ENCODE assay signal across 9 mouse cellular contexts in genomic region chr10:80357336-80357735, GRCm38 (mm10). TPM values are rescaled to one million over a fixed set of nuclear protein-coding genes. Genes with fewer than 3 reads are reported as not detected.
DNase-seq lines count a peak whose midpoint lies in the region; ATAC-seq and TF ChIP-seq lines count a peak whose summit lies in the region.
"Had no signal": no experiment of that assay in that cellular context is flagged by ENCODE, and none has a peak within 500 bp of the region (broad histone marks: within the 10 kb centered on the region; RNA-seq: fewer than 3 reads in every experiment).

No protein-coding gene starts in this region.

- no peaks in the 10 kb centered on the region for H3K36me3 ChIP-seq in kidney, embryonic 16.5 days (ENCODE audit: insufficient read depth, low read length)
- H3K36me3 ChIP-seq in embryonic facial prominence, embryonic 10.5 days (replicated peaks): no peaks in the 10 kb centered on the region
- H3K36me3 ChIP-seq in forebrain, postnatal 0 days (ENCODE audit: insufficient read depth): no peaks in the 10 kb centered on the region
- no peaks in the 10 kb centered on the region for H3K36me3 ChIP-seq in liver, embryonic 13.5 days
- H3K36me3 ChIP-seq: heart, embryonic 10.5 days had no signal

- H3K9ac ChIP-seq in kidney, embryonic 16.5 days (replicated peaks; ENCODE audit: low read length): no peak overlapping the region
- H3K9ac ChIP-seq in forebrain, postnatal 0 days: no peak overlapping the region
- no peak overlapping the region for H3K9ac ChIP-seq in liver, embryonic 13.5 days

- no peak for DNase-seq in kidney, adult 9 months
- DNase-seq in embryonic facial prominence, embryonic 10.5 days (ENCODE audit: low spot score): no peak
- no peak for DNase-seq in forebrain, postnatal 0 days
- no peak for DNase-seq in liver, embryonic 13.5 days
- no peak for DNase-seq in spleen, postnatal 14 days (ENCODE audit: low spot score in 2 of 2)
- DNase-seq in gastrocnemius, adult 8-10 months (ENCODE audit: low spot score in 2 of 2): no peak
- DNase-seq in embryo, embryonic 9.5 days (ENCODE audit: extremely low spot score): no peak

- no peak for TF ChIP-seq CTCF in forebrain, postnatal 0 days (IDR thresholded peaks at IDR 0.05; ENCODE audit: low read depth)

- H3K27me3 ChIP-seq in kidney, embryonic 16.5 days (ENCODE audit: insufficient read depth, low read length): peaks cover 64% of the 10 kb centered on the region
- peaks cover 100% of the 10 kb centered on the region for H3K27me3 ChIP-seq in embryonic facial prominence, embryonic 10.5 days (replicated peaks; ENCODE audit: low read depth, poor library complexity, severe bottlenecking)
- H3K27me3 ChIP-seq in forebrain, postnatal 0 days (ENCODE audit: insufficient read depth, low read length): peaks cover 49% of the 10 kb centered on the region
- H3K27me3 ChIP-seq in liver, embryonic 13.5 days: peaks cover 92% of the 10 kb centered on the region

- no peak overlapping the region for H3K27ac ChIP-seq in kidney, embryonic 16.5 days (ENCODE audit: low read length)
- no peak overlapping the region for H3K27ac ChIP-seq in embryonic facial prominence, embryonic 10.5 days (replicated peaks)
- H3K27ac ChIP-seq in forebrain, postnatal 0 days (ENCODE audit: low read depth, low read length): no peak overlapping the region
- H3K27ac ChIP-seq in liver, embryonic 13.5 days: no peak overlapping the region
- H3K27ac ChIP-seq: heart, embryonic 10.5 days had no signal

- peaks cover 13% of the 10 kb centered on the region for H3K4me1 ChIP-seq in kidney, embryonic 16.5 days (ENCODE audit: insufficient read depth, low read length)
- peaks cover 28% of the 10 kb centered on the region for H3K4me1 ChIP-seq in embryonic facial prominence, embryonic 10.5 days
- no peaks in the 10 kb centered on the region for H3K4me1 ChIP-seq in forebrain, postnatal 0 days (ENCODE audit: insufficient read depth)
- peaks cover 26% of the 10 kb centered on the region for H3K4me1 ChIP-seq in liver, embryonic 13.5 days (replicated peaks)

- 34% methylated on average over 7 of the region's 7 CpGs for WGBS in kidney, embryonic 16.5 days
- WGBS in embryonic facial prominence, embryonic 10.5 days: 41% methylated on average over 7 of the region's 7 CpGs
- 32% methylated on average over 7 of the region's 7 CpGs for WGBS in forebrain, postnatal 0 days
- WGBS in liver, embryonic 13.5 days (ENCODE audit: insufficient replicate concordance): 27% methylated on average over 7 of the region's 7 CpGs

- no peak for ATAC-seq in kidney, embryonic 16.5 days (ENCODE audit: low FRiP score, low TSS enrichment)
- peak; percentile 16; the same call in 1 of the 2 replicates for ATAC-seq in forebrain, postnatal 0 days
- ATAC-seq in liver, embryonic 13.5 days (ENCODE audit: low read depth): no peak

- peak overlapping the region; percentile 45; the same call in 1 of the 2 replicates for H3K4me3 ChIP-seq in kidney, embryonic 16.5 days (ENCODE audit: low read length)
- H3K4me3 ChIP-seq in embryonic facial prominence, embryonic 10.5 days: peak overlapping the region; percentile 45
- H3K4me3 ChIP-seq in forebrain, postnatal 0 days (ENCODE audit: low read depth, low read length): peak overlapping the region; percentile 40
- no peak overlapping the region for H3K4me3 ChIP-seq in liver, embryonic 13.5 days (replicated peaks)

- H3K4me2 ChIP-seq in kidney, embryonic 16.5 days (replicated peaks; ENCODE audit: low read depth, low read length): peak overlapping the region; percentile 51
- H3K4me2 ChIP-seq in forebrain, postnatal 0 days (ENCODE audit: low read depth): peak overlapping the region; percentile 71
- H3K4me2 ChIP-seq in liver, embryonic 13.5 days: 0 out of 2 replicates have a peak overlapping the region, but pooled peaks have one; percentile 33

- H3K9me3 ChIP-seq in kidney, embryonic 16.5 days (ENCODE audit: low read length): no peaks in the 10 kb centered on the region
- no peaks in the 10 kb centered on the region; the same call in 1 of the 2 replicates for H3K9me3 ChIP-seq in embryonic facial prominence, embryonic 10.5 days
- H3K9me3 ChIP-seq in forebrain, postnatal 0 days (ENCODE audit: low read length): no peaks in the 10 kb centered on the region
- no peaks in the 10 kb centered on the region for H3K9me3 ChIP-seq in liver, embryonic 13.5 days (replicated peaks)
- H3K9me3 ChIP-seq: heart, embryonic 10.5 days had no signal

RNA-seq across cellular contexts. Expression of gene Plk5, which starts 1.1 kb away (rescaled TPM):
- polyA plus RNA-seq in kidney, embryonic 16.5 days (2015; fragmentation: Nextera tagmentation; extraction: Ambion mirVana): 0.97 and 1.2 TPM in 2 replicates
- 0.37 and 0.43 TPM in 2 replicates for polyA plus RNA-seq in embryonic facial prominence, embryonic 10.5 days (2016; fragmentation: Nextera tagmentation; extraction: Ambion mirVana)
- 8.3 and 12.9 TPM in 2 replicates for total RNA-seq in forebrain, postnatal 0 days (2014; rRNA removed)
- 4.6 and 7.4 TPM in 2 replicates for polyA plus RNA-seq in forebrain, postnatal 0 days (2015; fragmentation: Nextera tagmentation; extraction: Ambion mirVana)
- 0.12 TPM in 1 of 2 replicates, not detected in the other for polyA plus RNA-seq in liver, embryonic 13.5 days (2015; fragmentation: Nextera tagmentation; extraction: Ambion mirVana)
- total RNA-seq in gastrocnemius, adult 8-10 months (2022): under 1 TPM in 2 of 4 experiments, not detected in 2; 0.27 to 0.36 TPM

RNA-seq across cellular contexts. Expression of gene Adamtsl5, which starts 9.1 kb away (rescaled TPM):
- polyA plus RNA-seq in kidney, embryonic 16.5 days (2015; fragmentation: Nextera tagmentation; extraction: Ambion mirVana): 4.8 and 5.4 TPM in 2 replicates
- polyA plus RNA-seq in embryonic facial prominence, embryonic 10.5 days (2016; fragmentation: Nextera tagmentation; extraction: Ambion mirVana): 0.65 and 0.88 TPM in 2 replicates
- 0.31 and 0.33 TPM in 2 replicates for total RNA-seq in forebrain, postnatal 0 days (2014; rRNA removed)
- polyA plus RNA-seq in forebrain, postnatal 0 days (2015; fragmentation: Nextera tagmentation; extraction: Ambion mirVana): 0.70 and 0.81 TPM in 2 replicates
- polyA plus RNA-seq in liver, embryonic 13.5 days (2015; fragmentation: Nextera tagmentation; extraction: Ambion mirVana): 1.8 and 2.5 TPM in 2 replicates
- 10 to 100 TPM; 22.6 to 30.4 (median 26.9) TPM for total RNA-seq in gastrocnemius, adult 8-10 months (2022)

RNA-seq across cellular contexts. Expression of gene Reep6, which starts 27.6 kb away (rescaled TPM):
- polyA plus RNA-seq in kidney, embryonic 16.5 days (2015; fragmentation: Nextera tagmentation; extraction: Ambion mirVana): 11.0 and 11.5 TPM in 2 replicates
- polyA plus RNA-seq in embryonic facial prominence, embryonic 10.5 days (2016; fragmentation: Nextera tagmentation; extraction: Ambion mirVana): 6.6 TPM in 2 replicates
- total RNA-seq in forebrain, postnatal 0 days (2014; rRNA removed): 1.8 and 2.7 TPM in 2 replicates
- 5.1 and 6.4 TPM in 2 replicates for polyA plus RNA-seq in forebrain, postnatal 0 days (2015; fragmentation: Nextera tagmentation; extraction: Ambion mirVana)
- 50.9 and 65.0 TPM in 2 replicates for polyA plus RNA-seq in liver, embryonic 13.5 days (2015; fragmentation: Nextera tagmentation; extraction: Ambion mirVana)
- total RNA-seq in gastrocnemius, adult 8-10 months (2022): 1 to 10 TPM; 2.6 to 4.0 (median 3.2) TPM

RNA-seq across cellular contexts. Expression of gene Pcsk4, which starts 28.0 kb away (rescaled TPM):
- polyA plus RNA-seq in kidney, embryonic 16.5 days (2015; fragmentation: Nextera tagmentation; extraction: Ambion mirVana): 8.6 and 8.8 TPM in 2 replicates
- 5.0 and 5.5 TPM in 2 replicates for polyA plus RNA-seq in embryonic facial prominence, embryonic 10.5 days (2016; fragmentation: Nextera tagmentation; extraction: Ambion mirVana)
- total RNA-seq in forebrain, postnatal 0 days (2014; rRNA removed): 3.4 and 3.8 TPM in 2 replicates
- polyA plus RNA-seq in forebrain, postnatal 0 days (2015; fragmentation: Nextera tagmentation; extraction: Ambion mirVana): 7.4 TPM in 2 replicates
- 5.3 TPM in 2 replicates for polyA plus RNA-seq in liver, embryonic 13.5 days (2015; fragmentation: Nextera tagmentation; extraction: Ambion mirVana)
- total RNA-seq in gastrocnemius, adult 8-10 months (2022): 1 to 10 TPM in 1 of 4 experiments, under 1 TPM in 3; 0.67 to 1.1 (median 0.91) TPM

RNA-seq across cellular contexts. Expression of gene Mex3d, which starts 30.1 kb away (rescaled TPM):
- polyA plus RNA-seq in kidney, embryonic 16.5 days (2015; fragmentation: Nextera tagmentation; extraction: Ambion mirVana): 3.8 and 5.1 TPM in 2 replicates
- 6.4 and 7.1 TPM in 2 replicates for polyA plus RNA-seq in embryonic facial prominence, embryonic 10.5 days (2016; fragmentation: Nextera tagmentation; extraction: Ambion mirVana)
- 107 and 120 TPM in 2 replicates for total RNA-seq in forebrain, postnatal 0 days (2014; rRNA removed)
- polyA plus RNA-seq in forebrain, postnatal 0 days (2015; fragmentation: Nextera tagmentation; extraction: Ambion mirVana): 18.3 and 18.4 TPM in 2 replicates
- polyA plus RNA-seq in liver, embryonic 13.5 days (2015; fragmentation: Nextera tagmentation; extraction: Ambion mirVana): 1.0 and 1.1 TPM in 2 replicates
- total RNA-seq in gastrocnemius, adult 8-10 months (2022): 1 to 10 TPM; 4.2 to 6.3 (median 4.7) TPM
